Mouse (Mus musculus) small intestine, adult 2 months (tissue): Measurements from ENCODE around the gene H13.

Experiments used
- CTCF ChIP-seq: fragments of 200-500 bp; IDR thresholded peaks from 2 replicates; pipeline ENCODE4 v1.5.1; 2012; ENCODE audit warnings: low read depth, mild to moderate bottlenecking, control low read depth, inconsistent platforms, low read length, moderate library complexity, mixed read lengths; ENCODE audit not compliant: insufficient replicate concordance, insufficient read length; ENCODE audit errors: extremely low read depth
- POLR2A ChIP-seq: fragments of 200-500 bp; IDR thresholded peaks from 2 replicates; pipeline ENCODE4 v1.6.1; 2012; ENCODE audit warnings: low read depth, mild to moderate bottlenecking, control low read depth, inconsistent platforms, low read length, moderate library complexity

- peak; percentile 50; the same call in 1 of the 2 replicates for TF ChIP-seq CTCF
- no peak for TF ChIP-seq POLR2A
Observed at GRCm38 (mm10) chr2:152671642-152671999, 2.4 kb downstream of the H13 start.
